Mouse (Mus musculus): ENCODE measurements around the gene Eif4b.
A peak's percentile ranks its signal among the peaks of the same experiment; 100 is the strongest.

The Eif4b gene

GRCm38 (mm10) chr15:102116753-102117415 is 43.3 kb downstream of the Eif4b start:
- DNase-seq (ENCODE audit: low spot score) = no peak

GRCm38 (mm10) chr15:102117461-102118443 is 44.2 kb downstream of the Eif4b start:
- no peak for DNase-seq (ENCODE audit: low spot score)

GRCm38 (mm10) chr15:102118591-102118990 is 45.0 kb downstream of the Eif4b start:
- DNase-seq (ENCODE audit: low spot score) = no peak

DNA sequence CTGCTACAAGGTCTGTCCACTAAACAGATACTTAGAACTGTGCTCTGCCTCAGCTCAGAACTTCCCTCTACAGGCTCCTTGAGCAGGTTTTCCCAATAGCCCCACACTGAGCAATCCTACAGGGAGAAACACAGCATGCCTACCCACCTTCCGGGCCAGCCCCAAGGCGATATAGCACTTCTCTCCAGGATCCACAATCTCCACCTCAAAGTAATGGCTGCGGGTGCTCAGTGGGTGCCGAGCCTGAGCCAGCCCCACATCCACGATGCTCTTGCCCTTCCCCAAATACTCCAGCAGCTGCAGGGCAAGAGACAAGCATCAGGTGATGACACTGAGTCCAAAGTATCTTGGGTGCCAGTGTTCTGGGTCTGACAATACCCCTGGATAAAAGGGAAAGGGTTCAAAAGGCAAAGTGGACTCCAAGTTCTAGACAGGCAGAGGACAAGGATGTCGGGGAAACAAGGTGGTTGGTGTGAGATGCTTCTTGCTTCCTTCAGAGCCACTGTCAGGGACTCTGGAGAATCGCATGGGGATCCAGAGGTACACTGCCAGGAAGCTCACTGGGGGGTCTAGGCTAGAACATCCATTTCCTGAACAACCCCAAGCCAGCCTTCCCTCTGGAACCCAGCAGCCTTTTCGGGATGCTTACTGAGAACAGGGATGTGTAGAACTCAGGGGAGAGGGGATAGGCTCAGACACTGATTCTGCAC is 45.7 kb downstream of the Eif4b start:
- no peak for DNase-seq (ENCODE audit: low spot score)

DNA sequence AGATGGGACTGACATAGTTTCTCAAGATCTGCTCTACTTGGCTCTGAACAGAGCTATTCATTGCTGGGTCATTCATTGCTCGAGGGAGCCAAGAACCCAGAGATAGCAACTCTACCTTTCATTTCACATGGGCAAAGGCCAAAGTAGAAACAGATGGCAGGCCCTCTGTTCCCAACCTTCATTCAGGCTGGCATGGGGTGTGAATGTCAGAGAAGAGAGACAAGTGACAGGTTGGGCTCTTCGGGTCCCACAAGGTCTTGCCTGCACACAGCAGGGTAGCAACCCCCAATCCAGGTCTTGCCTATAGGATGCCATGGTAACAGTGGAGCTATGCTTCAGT is 46.2 kb downstream of the Eif4b start:
- no peak for DNase-seq (ENCODE audit: low spot score)

DNA sequence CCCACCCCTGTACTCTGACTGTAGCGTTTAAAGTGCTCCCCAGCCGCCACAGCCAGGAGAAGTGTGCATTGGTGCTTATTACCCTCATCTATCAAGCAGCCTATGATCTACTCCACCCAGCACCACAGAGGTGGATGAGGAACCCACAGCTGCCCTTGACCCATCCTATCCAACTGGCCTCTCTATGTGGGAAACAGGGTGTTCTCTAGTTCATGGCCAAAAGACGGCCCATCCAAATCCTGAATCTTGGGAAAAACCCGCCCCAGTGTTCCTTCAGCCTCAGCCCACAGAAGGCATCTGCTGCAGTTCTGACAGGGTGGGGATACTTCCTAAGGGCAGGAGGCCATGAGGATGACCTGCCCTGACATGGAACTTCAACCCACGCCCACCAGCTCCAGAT is 47.0 kb downstream of the Eif4b start:
- DNase-seq (ENCODE audit: low spot score) = no peak

- DNase-seq (ENCODE audit: low spot score) = no peak
These were observed 52.7 kb downstream of the Eif4b start for GRCm38 (mm10) chr15:102126303-102126702.

DNA sequence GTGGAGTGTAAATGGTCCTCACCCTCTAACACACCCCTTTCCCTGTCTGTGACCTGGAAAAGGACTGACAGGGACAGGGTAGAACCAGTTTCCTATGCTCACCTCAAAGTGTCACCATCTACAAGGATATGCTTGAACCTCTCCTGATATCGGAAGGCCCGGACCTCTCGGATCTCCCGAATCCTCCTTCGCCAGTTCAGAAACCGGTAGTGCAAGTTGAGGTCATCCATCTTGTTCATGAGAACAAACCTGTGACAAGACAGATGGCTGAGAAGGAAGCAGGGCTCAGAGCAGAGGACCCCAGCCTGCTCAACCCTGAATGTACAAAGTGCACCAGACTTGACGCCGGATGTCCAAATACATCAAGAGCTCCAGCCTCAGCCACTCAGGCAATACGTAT is 59.7 kb downstream of the Eif4b start:
- DNase-seq (ENCODE audit: low spot score) = no peak

GRCm38 (mm10) chr15:102134709-102135108 is 61.1 kb downstream of the Eif4b start:
- DNase-seq (ENCODE audit: low spot score) = no peak

DNA sequence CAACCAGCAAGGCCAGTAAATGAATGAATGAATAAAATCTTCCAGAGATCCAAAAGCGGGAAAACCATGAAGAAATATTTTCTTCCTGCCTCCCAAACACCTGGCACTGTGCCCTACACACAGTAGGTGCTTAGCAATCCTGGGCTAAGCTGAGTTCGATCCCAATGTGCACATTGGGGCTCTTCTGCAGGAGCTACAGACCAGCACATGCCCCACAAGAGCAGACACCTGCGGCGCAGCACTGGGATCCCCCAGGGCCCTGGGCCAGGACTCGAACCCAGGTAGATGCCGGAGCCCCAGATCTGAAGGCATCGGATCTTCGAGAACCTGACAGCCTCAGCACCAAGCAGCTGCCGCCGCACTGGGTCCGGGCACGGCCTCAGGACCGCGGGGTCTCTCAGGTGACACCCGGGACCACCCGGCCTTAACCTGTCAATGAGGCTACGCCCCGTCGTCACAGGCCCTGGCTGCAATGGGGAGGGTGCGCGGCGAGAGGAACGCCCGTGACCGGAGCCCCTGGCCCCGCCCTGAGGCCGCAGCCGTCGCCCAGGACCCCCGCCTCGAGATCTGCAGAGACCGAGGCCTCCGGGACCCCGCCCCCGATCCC is 62.1 kb downstream of the Eif4b start:
- DNase-seq (ENCODE audit: low spot score) = no peak

DNA sequence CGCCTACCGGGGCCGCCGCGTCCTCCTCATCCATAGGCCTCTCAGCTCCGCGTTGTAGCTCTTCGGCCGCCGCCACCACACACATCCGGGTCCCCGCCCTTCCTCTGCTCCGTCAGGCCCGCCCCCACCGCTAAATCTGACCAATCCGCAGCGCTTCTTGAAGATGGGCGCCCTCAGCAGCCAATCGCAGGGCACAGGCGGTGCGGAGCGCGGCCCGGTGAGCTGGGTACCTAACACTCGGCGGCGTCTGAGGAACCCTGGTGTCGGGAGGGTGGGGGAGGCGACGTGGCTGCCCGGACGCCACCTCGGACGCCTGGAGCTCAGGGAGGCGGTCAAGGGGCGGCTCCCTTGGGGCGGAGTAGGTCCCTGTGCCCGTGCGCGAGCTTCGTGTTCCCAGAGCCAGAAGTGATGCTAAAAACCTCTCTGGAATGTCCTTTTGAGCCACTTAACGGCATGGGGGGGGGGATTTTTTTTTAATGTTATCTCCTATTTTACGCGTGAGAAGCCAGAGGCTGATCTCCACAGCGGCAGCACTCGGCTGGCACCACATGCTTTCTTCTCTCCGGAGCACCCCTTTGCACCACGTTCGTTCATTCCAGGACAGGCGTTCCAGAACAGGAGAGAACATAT is 62.7 kb downstream of the Eif4b start, which contains the start of gene Spryd3:
Spryd3 (minus strand) TSS at position 106 of the 630 bp plus-strand sequence.
- peak; percentile 97 for DNase-seq (ENCODE audit: low spot score)

GRCm38 (mm10) chr15:102141120-102141519 is 67.5 kb downstream of the Eif4b start:
- DNase-seq (ENCODE audit: low spot score) = no peak

DNA sequence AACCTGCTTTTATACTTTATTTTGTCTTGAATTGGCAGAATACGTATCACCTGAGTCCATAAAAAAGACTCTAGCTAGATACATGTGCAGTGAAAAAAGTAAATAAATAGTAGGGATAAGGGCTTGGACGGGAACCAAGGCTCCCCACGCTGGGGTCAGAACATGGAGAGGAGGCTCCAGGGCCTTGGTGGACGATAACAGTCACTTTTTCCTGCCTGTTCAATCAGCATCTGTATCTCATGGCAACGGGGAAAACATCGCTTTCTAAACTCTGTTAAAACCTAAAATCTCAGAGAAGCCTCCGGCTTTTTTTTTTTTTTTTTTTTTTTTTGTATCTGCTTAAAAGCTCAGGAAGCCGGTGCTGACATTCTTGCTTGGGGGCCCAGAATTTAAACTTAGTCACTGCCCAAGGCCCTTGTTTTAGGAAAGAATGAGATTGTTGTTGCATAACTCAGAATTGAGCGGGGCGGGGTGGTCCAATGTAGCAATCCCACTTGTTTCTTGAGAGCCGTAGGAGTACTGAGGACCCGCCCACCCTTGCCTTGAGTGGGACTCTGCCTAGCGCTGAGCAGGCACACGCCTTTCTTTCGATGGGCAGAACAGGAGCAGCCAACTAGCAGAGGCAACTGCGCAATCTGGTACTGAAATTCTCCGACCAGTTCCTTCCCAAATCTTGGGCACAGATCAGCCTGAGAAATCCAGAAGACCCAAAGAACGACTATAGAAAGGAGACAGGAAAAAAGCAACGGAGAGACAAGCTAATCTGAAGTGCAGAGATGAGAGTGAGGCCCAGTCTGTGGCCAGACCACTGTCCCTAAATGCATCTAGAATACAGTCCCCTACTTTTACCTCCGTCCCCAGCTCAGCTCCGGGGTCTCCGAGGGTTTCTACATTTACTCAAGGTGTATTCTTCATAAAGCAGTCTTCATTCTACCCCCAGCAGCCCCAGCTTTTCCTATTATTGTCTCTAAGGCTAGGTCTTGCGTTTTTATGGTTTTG is 69.6 kb downstream of the Eif4b start:
- no peak for DNase-seq (ENCODE audit: low spot score)

DNA sequence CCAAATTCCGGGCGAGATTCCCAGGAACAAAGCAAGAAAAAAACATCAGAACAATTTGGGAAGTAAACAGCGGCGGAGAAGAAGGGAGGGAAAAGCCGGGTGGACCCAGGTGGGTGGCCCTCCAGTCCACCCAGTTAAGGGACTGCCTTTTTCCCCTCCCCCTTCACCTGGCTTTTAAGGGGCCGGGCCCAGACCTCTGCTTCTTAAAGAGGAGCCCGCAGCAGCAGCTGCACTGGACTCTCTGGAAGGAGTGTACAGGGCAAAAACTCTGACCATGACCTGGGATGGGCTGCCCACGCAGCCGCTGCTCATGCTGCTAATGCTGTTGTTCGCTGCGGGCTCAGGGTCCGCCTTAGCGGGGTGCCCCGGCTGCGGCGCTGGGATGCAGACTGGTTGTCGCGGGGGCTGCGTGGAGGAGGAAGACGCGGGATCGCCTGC is 70.7 kb downstream of the Eif4b start, which contains the start of gene Igfbp6:
Igfbp6 (plus strand) TSS at position 89 of the 438 bp plus-strand sequence.
- no peak for DNase-seq (ENCODE audit: low spot score)

DNA sequence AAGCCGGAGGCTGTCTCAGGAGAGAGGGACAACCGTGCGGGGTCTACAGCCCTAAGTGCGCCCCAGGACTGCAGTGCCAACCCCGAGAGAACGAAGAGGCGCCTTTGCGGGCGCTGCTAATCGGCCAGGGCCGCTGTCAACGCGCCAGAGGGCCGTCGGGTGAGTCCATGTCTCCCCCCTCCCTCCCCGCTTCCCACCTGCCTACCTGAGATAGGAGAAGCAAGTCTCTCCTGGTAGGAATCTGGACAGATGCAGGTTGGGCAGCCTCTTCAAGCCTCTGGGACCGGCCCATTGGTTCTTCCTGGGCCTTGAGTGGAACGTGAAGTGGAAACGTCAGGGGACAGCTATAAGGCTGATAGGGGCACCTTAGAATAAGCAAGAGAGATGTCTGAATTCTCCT is 71.2 kb downstream of the Eif4b start:
- DNase-seq (ENCODE audit: low spot score) = no peak

DNA sequence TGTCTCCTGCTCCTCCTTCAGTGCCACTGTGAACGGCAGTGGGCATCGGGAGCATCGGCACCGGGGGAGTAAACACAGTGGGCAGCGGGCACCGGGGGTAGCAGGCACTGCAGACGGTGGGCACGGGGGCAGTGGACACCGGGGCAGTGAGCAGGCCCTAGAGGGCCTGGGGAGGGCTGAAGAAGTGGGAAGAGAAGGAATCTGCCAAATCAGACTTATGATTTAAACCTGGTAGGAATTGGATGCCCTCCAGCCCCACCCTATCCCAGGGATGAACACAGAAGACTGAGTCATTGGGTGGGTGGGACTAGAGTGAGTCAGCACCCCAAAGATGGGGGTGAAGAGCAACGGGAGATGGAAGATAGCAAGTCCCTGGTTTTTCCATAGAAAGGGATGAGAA is 71.8 kb downstream of the Eif4b start:
- no peak for DNase-seq (ENCODE audit: low spot score)

- DNase-seq (ENCODE audit: low spot score) = no peak
These were observed 72.5 kb downstream of the Eif4b start for GRCm38 (mm10) chr15:102146089-102146488.
